Mouse (Mus musculus) liver, embryonic 14.5 days (tissue): ENCODE data around the gene Mcrs1.

ENCODE experiments used
- CTCF ChIP-seq: IDR thresholded peaks from 2 replicates; pipeline ENCODE4 v1.5.1; 2016; ENCODE audit warnings: antibody characterized with exemption, low read depth, control low read depth
- EP300 ChIP-seq: IDR thresholded peaks from 2 replicates; pipeline ENCODE4 v1.6.1; 2016; ENCODE audit warnings: antibody characterized with exemption, low read depth

DNA sequence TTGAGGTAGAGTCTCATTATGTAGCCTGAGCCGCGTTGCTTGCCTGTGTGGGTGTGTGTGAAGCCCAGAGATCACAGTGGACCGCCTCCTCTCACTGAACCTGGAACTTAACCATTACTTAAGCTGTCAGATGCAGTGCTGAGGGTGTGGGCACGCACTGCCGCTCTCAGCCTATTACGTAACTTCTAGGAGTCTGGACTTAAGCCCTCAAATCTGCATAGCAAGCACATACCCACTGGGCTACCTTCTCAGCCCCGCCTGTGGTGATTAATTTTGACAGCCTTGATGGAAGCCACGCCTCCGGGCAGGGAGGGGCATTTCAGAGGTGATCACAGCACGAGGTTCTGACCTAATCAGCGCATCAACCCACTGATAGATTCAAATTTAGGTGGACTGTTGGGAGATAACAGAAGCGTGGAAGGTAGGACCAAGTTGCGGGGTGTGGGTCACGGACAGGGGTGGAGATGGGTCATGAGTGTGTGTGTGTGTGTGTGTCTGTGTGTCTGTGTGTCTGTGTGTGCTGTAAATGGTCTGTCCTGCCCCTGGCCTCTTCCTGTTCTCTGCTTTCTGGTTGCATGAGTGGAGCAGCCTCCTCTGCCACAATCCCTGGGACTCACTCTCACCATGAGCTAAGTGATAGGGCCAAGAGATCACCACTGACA lies 32.9 kb upstream of the Mcrs1 start:
- TF ChIP-seq CTCF (no peak), EP300 (no peak)
